Mouse (Mus musculus) kidney, postnatal 10 days (tissue): ENCODE measurements at regions not wholly inside any gene's neighbourhood (a gene's known extent, or its start where the extent isn't known, plus 50 kb on each side); places are given as distances from the start of the nearest gene placed in this dataset.

ENCODE experiments used
- DNase-seq: peaks from one replicate; pipeline ENCODE4 v3.0.0; 2021; ENCODE audit warnings: mixed read lengths

DNA sequence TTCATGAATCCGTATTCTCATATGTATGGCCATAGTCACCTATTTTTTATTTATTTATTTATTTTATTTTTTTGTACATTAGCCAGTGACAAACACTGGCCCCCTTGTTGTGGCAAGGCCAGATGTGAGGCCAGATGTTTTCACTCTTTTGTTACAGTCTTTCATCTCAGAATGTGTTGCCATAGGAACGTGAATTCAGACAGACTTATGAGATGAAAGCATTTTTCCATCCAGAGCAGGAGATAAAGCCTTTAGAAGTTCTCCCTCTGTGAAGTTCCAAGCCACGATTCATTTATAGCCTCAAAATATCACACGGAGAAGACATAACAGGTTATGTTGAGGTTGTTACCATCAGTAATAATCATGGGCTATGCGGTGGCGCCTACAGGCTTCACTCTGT is 220.9 kb downstream of the Arpp21 start:
- no peak for DNase-seq

- no peak for DNase-seq
These were observed 241.3 kb downstream of the Arpp21 start for GRCm38 (mm10) chr9:111994401-111994800.

DNA sequence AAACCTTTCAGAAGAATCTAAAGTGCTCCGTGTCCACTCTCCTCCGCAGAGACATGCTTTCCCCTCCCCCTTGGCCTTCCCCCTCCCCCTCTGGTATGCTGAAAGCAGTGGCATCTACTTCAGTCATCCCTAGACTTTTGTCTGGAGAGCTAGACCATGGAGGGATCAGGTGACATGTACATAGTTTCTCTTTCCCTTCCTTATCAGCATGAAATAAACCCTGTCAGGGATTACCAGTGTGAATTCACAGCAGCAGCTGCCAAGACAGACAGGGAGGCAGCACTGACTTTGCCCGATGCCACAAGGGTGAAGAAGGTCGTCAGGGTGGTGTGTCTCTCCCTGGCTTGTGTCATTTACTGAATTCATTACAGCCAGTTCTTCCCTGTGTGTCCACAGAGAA is 241.9 kb downstream of the Arpp21 start:
- no peak for DNase-seq

DNA sequence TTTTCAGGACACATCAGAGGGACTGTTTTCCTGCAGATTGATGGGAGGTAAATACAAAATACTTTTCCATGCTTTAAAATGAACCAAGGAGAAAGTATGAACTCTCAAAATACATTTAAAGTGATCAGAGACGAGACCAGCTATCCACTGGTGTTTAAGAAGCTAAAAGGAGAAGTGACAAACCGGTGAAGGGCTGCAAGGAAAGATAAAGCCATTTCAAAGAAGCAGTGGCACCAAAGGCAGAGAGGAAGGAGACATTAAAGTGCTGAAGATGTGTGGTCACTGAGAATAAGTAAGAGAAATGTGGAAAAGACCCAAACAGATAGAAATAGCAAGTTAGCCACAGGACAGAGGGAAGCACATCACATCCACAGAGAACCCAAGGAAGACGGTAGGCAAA is 245.7 kb downstream of the Arpp21 start:
- DNase-seq: no peak

GRCm38 (mm10) chr9:111963405-111964037 is 272.2 kb downstream of the Arpp21 start:
- no peak for DNase-seq

DNA sequence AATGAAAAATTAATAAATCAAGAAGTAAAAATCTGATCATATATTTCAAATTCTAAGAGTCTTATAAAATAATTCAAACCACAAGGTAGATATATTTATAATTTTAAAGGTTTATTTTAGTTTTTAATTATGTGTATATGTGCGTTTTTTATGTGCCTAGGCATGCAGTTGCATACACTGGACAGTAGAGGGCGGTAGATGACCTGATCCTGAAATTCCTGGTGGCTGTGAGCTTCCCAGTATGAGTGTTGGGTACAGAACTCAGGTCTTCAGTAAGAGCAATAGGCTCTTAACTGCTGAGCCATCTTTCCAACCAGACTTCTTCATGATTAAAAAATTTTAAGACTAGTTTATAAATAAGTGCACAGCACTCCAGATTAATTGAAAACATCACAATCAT is 267.7 kb upstream of the Stac start:
- no peak for DNase-seq

DNA sequence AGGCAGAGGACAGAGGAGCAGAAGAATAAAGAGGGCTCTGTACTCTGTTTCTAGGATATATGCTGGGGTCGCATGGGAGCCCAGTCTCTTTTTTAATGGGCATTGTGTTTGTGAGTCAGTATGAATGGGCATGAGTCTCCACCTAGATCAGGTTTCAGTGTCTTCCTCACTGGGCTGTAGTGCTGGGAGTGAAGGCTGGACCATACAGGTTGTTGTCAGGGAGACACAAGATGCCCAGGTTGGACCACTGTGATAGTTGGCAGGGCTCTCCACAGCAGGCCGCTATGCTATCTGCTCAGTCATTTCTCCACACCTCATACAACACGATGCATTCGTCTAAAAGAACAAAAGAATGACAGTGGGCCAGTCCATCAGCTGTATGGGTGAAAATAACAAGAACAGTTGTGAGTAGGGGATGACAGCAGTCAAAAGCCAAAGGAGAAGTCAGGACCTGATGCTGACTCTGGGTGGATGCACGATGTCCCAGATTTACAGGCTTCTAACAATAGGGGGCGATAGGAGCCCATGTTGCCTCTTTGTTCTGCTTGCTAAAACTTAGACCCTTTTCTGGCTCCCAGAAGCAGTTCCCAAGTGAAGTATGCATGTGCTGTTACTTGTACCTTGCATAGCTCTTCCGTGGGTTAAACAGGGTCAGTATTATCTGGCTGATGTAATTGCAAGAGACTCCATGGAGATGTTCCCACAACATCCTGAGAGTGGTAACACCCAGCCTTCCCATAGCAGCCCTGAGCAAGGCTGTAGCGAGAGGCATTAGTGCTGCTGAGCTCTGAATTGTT is 249.3 kb upstream of the Stac start:
- peak; percentile 20 for DNase-seq

DNA sequence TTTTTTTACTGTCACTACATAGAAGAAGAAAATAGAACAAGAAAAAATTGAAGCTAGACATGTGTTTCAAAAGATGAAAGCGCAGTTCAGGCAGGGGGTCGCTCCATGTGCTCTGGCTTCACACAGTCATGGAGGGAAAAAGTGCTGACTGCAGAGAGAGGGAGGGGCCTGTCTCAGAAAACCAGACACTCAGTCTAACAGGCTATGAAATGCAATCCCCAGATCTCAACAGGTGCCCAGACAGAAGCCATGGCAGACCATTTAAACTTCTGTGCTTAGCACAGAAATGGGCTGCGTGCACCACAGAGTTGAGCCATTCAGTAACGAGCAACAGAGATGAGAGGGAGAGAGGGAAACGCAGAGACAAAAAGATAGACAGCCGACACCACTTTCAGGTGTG is 242.3 kb upstream of the Stac start:
- no peak for DNase-seq

- DNase-seq: peak; percentile 90
These were observed 228.3 kb upstream of the Stac start for GRCm38 (mm10) chr9:111918275-111918940.

DNA sequence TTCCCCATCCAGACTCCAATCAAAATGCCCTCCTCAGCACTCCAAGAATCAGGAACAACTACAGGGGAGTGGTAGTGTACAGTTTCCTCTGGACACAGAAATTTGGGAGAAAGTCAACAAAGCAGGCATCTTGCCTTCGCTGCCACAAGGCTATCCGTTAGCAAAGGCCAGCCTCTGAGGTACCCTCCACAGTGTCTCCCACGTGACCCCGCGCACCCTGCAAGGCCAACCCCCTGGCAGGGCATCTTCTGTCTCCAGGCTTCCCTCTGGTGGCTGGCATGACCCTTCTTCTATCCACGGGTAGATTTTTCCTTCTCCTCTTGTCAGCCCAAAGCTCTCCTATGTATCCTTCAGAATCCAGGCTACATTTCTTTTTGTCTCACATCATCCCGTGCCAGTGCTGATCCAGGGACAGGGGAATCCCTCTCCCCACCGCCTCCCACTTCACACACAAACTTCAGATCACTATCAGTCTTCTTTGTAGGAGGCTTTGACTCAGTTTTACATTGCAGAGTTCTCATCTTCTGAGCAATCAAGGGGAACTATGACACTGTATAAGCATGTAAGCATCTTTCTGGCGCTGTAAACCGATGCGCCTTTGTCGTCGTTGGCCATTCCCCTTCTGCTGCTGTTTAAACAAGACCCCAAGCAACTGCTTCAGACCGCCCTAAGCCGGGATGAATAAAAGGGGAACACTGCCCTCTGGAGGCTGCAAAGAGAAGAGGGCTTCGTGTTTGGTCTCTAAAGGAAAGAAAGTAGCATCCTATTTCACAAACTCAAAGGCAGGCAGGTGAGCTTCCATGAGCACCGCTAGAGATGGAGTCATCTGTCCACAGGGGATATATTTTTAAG is 226.8 kb upstream of the Stac start:
- peak; percentile 74 for DNase-seq

DNA sequence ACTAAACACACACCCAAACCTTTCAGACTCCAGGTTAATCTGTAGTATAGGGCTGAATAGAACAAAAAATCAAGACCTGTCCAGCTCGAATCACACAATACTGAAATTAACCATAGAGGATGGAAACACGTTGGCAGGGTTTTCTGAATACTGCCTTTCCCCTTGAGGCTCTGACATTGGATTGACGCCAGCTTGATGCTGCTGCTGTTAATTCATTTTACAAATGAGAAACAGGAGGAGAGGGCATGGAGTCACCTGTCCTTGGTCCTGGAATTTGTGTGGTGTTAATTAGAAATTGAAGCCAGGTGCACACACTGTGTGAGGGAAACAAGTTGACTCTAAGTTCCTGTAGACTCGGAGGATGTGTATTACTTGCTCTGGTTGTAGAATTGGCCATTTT is 218.7 kb upstream of the Stac start:
- DNase-seq: no peak

DNA sequence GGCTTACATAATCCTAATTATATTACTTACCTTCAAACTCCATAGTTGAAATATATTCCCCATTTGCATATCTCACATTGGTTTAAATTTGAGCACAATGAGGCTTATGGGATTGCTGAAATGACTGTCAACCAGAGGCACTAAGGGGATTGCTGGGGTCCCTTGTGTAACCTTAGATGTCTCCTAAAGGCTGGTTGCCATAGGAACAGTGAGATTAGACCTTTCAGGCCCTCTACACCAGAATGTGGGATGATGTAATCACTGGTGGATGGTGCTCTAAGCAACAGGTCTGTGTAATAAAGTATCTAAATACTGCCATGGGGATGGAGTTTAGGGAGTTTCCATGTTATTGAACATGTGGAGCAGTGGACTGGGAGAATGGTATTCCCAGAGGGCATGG is 210.0 kb upstream of the Stac start:
- no peak for DNase-seq

DNA sequence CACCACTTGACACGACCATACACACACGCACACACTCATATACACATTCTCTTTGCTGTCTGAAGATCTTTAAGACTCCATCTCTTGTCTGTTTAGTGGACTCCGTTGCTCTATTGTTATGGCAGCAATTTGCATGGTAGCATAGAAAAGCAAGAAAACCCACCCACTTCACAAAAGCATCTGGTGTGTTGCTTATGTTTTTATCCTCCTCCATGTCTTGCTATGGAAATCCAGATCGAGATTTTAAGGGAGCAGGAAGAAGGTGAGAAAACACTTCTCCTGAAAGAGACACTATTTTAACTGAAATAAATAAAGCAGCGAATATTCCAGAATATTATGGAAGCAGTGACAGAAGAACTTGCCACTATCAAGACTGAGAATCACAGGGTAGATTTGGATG is 207.5 kb upstream of the Stac start:
- no peak for DNase-seq

DNA sequence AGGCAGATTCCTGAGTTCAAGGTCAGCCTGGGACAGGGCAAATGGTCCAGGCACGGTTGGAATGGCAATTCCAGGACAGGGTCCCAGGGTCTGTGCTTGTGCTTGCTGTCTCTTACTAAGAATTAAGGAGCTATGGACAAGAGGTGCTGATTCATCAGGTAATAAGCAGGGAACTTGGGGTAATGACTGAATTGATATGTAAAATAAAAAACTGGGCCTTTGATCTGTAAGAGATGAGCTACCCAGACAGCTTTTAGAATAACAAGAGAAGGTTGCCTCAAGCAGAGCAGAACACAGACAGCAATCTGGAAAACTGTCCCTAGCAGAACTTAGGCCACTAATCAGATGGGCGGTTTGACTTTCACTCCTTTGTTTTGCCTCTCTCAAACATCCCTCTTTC is 189.6 kb upstream of the Stac start:
- DNase-seq: no peak

DNA sequence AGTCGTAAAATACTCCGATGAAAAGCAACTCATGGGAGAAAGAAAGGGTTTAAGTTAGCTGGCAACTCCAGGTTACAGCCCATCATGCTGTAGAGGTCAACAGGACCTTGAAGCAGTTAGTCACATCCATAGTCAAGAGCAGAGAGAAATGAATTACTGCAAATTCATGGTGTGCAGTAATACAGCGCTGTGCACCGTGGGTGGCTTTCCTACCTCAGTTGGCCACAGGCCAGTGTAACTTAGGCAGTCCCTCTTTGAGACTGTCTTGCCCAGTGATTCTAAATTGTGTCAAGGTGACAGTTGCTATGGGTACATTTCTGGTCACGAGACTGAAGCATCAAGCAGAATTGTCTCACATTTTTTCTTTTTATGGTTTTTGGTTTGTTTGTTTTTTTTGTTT is 186.7 kb upstream of the Stac start:
- no peak for DNase-seq

- peak; percentile 39 for DNase-seq
These were observed 180.3 kb upstream of the Stac start for GRCm38 (mm10) chr9:111870466-111870865.

- DNase-seq: no peak
These were observed 179.7 kb upstream of the Stac start for GRCm38 (mm10) chr9:111869801-111870382.

GRCm38 (mm10) chr9:111858051-111858450 is 167.9 kb upstream of the Stac start:
- no peak for DNase-seq

GRCm38 (mm10) chr9:111854976-111855375 is 164.8 kb upstream of the Stac start:
- no peak for DNase-seq

GRCm38 (mm10) chr9:111846366-111846765 is 156.2 kb upstream of the Stac start:
- DNase-seq: no peak

DNA sequence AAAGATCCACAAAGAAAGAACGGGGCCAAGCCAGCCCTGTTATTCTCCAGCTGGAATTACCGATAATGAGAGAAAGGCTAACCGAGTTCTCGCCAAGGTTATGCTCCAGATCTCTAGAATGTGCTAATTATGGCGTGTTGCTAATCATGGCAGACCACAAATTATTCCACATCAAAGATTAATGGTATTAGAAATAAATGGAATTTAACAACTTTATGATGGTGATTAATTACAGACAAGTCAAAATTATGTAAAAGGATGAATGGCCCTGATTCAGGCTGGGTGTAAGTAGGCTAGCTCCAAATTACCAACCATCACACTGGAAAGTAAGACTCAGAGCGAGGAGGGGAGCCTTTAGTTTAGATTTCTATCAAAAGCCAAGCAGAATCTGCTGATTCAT is 151.0 kb upstream of the Stac start:
- DNase-seq: peak; percentile 40

DNA sequence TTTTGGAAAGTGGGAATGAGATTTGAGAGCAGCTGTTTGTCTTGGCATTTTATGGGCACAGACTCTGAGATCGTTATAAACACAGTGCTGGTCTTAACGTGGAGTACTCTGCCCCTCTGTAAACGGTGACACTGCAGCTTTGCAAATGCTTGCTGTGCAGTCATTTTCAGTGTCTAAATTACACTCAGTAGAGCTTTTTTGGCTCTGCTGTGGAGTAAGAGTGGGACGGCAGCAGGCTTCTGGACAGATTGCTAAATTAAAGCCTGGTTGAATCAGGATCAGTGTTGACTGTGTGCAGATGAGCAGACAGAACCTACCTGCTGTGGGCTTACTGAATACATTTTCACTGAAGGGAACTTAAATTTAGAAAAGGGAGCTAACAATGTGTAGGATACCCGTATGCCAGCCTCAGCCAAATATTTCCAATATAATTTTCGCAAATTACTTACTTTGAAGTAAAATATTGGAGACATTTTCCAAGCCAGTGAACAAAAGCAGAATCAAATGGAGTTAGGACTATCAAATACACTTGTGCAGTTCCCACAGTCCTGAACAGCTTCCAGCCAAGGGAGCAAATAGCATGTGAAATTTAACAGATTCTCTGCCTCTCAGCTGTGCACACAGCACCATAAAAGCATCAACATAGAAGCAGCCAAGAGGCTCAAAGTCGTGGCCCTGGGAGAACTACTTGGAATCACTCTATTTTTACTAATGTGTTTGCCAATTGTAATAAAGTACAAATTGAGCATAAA is 148.1 kb upstream of the Stac start:
- peak; percentile 39 for DNase-seq
